Mouse (Mus musculus) ES-Bruce4 (cell line): ENCODE results near the gene Mxra7.

Source experiments
- CTCF ChIP-seq: IDR thresholded peaks from one replicate; pipeline ENCODE4 v1.8.1; 2011; ENCODE audit warnings: low read depth, low read length
- POLR2A ChIP-seq: IDR thresholded peaks from one replicate; pipeline ENCODE4 v1.8.1; 2011; ENCODE audit warnings: low read length; ENCODE audit not compliant: insufficient read depth

DNA sequence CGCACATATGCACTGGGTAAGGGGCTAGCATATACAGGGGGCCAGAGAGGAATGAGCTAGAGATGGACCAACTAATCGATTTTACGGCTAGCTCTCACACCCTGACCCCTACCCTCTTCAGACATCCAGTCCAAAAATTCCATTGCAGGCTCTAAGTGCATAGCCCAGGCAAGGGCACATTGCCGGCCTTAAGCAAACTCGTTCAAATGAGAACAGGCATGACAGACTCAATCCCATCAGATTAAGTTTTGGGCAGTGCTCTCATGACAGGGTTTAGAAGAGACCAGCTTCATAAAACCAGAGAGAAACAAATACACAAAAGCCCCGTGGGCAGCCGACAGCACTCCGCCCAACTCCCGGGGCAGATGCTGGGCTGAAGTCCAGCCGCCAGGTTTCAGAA is 5.6 kb downstream of the Mxra7 start:
- no peak for TF ChIP-seq CTCF
- no peak for TF ChIP-seq POLR2A
